Mouse (Mus musculus) embryonic facial prominence, embryonic 12.5 days (tissue): ENCODE data around the gene Prdm11. TPM values are rescaled to one million over a fixed set of nuclear protein-coding genes. Genes with fewer than 3 reads are reported as not detected.

Experiments
- ATAC-seq: fragments of 200-750 bp; cut with Nextera tagmentation; 2 replicates; pipeline ENCODE4 v1.8.0; 2017; ENCODE audit not compliant: insufficient number of reproducible peaks, insufficient read depth, low FRiP score, low TSS enrichment
- H3K27ac ChIP-seq: fragments of 300-500 bp; sonication (generic); 2 replicates; pipeline ENCODE4 v1.5.1; 2016; ENCODE audit warnings: mild to moderate bottlenecking
- H3K27me3 ChIP-seq: fragments of 300-500 bp; sonication (generic); 2 replicates; pipeline ENCODE4 v1.6.1; 2016; ENCODE audit warnings: mild to moderate bottlenecking, moderate library complexity
- H3K36me3 ChIP-seq: fragments of 300-500 bp; sonication (generic); 2 replicates; pipeline ENCODE4 v1.6.1; 2016; ENCODE audit warnings: mild to moderate bottlenecking
- H3K4me1 ChIP-seq: fragments of 300-500 bp; sonication (generic); 2 replicates; pipeline ENCODE4 v1.6.1; 2016
- H3K4me2 ChIP-seq: fragments of 300-500 bp; sonication (generic); replicated peaks from 2 replicates; pipeline ENCODE4 v1.6.1; 2016; ENCODE audit warnings: mild to moderate bottlenecking, moderate library complexity
- H3K4me3 ChIP-seq: fragments of 300-500 bp; sonication (generic); 2 replicates; pipeline ENCODE4 v1.5.1; 2016; ENCODE audit warnings: mild to moderate bottlenecking
- H3K9ac ChIP-seq: fragments of 300-500 bp; sonication (generic); 2 replicates; pipeline ENCODE4 v1.6.1; 2016; ENCODE audit warnings: mild to moderate bottlenecking, moderate library complexity
- H3K9me3 ChIP-seq: fragments of 300-500 bp; sonication (generic); 2 replicates; pipeline ENCODE4 v1.6.1; 2016; ENCODE audit warnings: mild to moderate bottlenecking, moderate library complexity
- WGBS: fragments of 180-500 bp; shearing (Covaris S2); methylation state at CpG from one replicate; pipeline ENCODE4 v1.1.7; 2016; 5-methylcytosine and 5-hydroxymethylcytosine counted together
- polyA plus RNA-seq: library from polyadenylated mRNA; unstranded; fragments of >200 nt; fragmentation: Nextera tagmentation; extraction: Ambion mirVana; gene quantifications from 2 replicates; pipeline ENCODE4 v1.2.1, GENCODE M21; 2016

Gene Prdm11
- polyA plus RNA-seq, 1 experiment from 2014 or later = 6.2 TPM

DNA sequence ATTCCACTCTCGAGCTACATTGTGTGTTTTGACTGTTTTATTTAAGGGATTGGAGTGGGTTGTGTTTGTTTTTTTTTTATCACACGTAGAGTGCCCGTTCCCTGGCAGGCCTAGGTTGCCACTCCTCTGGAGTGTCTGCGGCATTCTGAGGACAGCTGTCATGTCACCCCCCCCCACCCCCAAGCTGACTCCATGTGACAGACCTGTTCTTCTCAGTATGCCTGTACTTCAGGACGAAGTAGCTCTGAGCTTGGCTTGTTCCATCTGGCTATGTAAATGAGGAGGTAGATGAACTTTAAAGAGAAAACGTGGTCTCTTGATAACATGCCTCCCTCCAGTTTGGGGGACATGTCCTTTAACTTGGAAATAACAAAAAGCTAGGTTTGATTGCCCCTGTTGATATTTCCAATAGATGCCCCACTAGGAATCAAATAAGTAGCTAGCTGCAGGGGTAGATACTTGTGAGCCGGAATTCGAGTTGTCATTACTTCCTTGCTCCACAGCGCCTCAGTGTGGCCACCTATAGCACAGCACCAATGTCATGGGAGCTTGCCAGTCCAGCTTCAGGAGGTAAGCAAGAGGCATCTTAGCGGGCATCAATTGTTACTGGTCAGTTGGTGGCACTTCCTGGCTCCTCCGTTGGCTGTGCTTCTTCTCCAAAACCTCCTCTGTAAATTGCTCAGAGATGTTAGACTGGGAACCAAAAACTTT lies 91.4 kb downstream of the Prdm11 start:
- no peak overlapping the region for H3K4me2 ChIP-seq
- H3K4me3 ChIP-seq = no peak overlapping the region
- H3K27me3 ChIP-seq = no peaks in the 10 kb centered on the region
- no peak overlapping the region for H3K9ac ChIP-seq
- 41% methylated on average over 11 of the region's 11 CpGs for WGBS
- H3K36me3 ChIP-seq = no peaks in the 10 kb centered on the region
- H3K27ac ChIP-seq = no peak overlapping the region
- no peak for ATAC-seq
- H3K4me1 ChIP-seq = no peaks in the 10 kb centered on the region
- H3K9me3 ChIP-seq = peaks cover 4% of the 10 kb centered on the region; the same call in 1 of the 2 replicates

DNA sequence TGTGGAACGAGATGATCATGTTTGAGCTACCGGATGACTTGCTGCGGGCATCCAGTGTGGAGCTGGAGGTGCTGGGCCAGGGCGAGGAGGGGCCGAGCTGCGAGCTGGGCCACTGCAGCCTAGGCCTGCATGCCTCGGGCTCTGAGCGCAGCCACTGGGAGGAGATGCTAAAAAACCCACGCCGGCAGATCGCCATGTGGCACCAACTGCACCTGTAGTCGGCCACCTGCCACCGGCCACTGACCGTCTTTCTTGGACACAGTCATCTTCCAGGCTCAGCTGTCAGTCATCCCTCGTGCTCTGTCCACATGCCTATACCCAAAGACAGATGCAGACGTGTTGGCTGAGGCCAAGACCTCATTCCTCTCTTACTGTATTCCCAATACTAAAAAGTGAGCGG lies 92.5 kb downstream of the Prdm11 start:
- Histone ChIP-seq H3K36me3 (no peaks in the 10 kb centered on the region), H3K9ac (no peak overlapping the region), H3K9me3 (peaks cover 3% of the 10 kb centered on the region; the same call in 1 of the 2 replicates), H3K4me3 (no peak overlapping the region), H3K27ac (no peak overlapping the region), H3K27me3 (no peaks in the 10 kb centered on the region), H3K4me1 (peaks cover 7% of the 10 kb centered on the region), H3K4me2 (no peak overlapping the region)
- ATAC-seq = no peak
- 87% methylated on average over 17 of the region's 17 CpGs for WGBS

DNA sequence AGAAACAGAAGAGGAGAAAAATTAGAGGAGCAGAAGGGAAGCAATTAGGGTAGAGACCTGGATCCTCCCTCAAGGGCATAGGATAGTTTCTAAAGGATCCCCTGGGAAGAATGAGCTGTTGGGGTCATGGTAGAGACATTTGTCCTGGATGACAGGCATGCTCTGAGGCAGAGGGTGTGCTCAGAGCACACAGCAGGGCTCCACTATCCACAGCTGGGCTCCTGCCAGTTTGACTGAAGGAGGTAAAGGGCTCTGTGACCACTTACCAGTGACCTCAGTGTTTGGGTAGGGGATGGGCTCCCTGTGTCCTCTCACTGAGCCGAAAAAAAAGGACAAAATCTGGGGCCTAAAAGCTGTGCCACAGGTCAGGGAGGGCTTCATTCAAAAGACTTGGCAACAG lies 96.4 kb downstream of the Prdm11 start:
- 21% methylated on average over 1 of the region's 1 CpGs for WGBS

DNA sequence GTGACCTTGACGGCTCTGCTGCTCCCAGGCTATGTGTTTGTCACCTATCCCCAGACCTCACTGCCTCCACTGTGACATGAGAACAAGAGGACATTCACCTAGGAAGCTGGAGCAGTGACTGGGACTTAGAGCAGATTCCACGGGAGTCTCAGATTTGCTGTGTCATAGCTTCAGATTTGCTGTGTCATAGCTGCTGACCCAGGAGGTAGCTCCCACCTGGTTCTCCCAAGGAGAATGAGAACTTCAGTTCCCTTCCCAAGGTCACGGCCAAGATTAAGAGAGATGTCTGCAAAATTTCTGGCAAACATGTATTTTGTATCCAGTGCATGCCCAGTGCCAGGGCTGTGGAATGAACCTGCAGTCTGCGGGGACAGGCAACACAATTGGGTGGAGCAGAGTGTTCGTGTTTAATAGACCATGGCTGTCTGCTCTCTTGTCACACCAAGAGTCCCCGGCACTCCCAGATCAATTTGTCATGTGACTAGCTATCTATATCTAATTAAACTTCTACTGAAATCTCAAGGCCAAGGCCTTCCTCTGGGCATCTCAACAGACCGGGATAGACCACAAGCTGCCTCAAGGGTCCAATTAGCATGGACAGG lies 97.2 kb downstream of the Prdm11 start:
- ATAC-seq = no peak
- H3K36me3 ChIP-seq = no peaks in the 10 kb centered on the region

More for the DNA sequence above, 96.4 kb downstream of the Prdm11 start:
- Histone ChIP-seq H3K4me2 (no peak overlapping the region), H3K9me3 (no peaks in the 10 kb centered on the region), H3K9ac (no peak overlapping the region), H3K36me3 (no peaks in the 10 kb centered on the region), H3K27ac (no peak overlapping the region), H3K27me3 (no peaks in the 10 kb centered on the region), H3K4me3 (no peak overlapping the region), H3K4me1 (peaks cover 20% of the 10 kb centered on the region)
- ATAC-seq = no peak

DNA sequence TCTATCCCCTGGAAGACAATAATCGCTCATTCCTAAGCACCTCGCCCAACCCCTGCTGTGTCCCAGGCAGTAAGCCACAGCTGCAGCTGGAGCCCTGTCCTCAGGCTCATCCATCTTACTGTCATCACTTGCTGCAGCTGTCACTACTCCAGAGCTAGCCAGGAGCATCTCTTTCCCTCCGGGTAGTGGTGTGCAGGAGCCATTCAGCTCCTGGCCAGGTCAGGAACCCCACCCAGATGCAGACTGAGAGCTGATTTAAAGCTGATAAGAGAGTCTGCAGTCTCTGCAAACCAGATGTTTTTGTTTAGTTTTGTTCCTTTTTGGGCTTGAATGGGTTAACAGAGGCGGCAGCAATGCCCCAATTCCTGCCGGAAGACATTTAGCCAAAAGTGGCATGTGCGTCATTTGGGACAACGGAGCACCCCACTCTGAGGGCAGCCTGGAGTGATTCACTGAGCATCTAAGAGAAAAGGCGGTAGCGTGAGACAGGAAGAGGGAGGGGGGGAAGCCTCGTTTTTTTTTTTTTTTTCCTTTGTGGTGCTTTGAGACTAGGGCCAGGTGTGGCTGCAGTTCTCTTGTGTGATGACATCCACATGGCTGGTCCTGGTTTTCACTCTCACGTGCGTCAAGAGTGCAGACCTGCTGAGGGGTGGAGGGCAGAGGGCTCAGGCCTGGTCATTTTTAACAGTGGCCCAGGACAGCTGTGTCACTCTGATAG lies 97.8 kb downstream of the Prdm11 start:
- Histone ChIP-seq H3K36me3 (no peaks in the 10 kb centered on the region), H3K9me3 (no peaks in the 10 kb centered on the region), H3K4me3 (no peak overlapping the region), H3K4me1 (peaks cover 20% of the 10 kb centered on the region), H3K9ac (no peak overlapping the region), H3K27me3 (no peaks in the 10 kb centered on the region), H3K27ac (no peak overlapping the region), H3K4me2 (peak overlapping the region; percentile 24)
- ATAC-seq = no peak
- WGBS = 8% methylated on average over 12 of the region's 12 CpGs

More for the DNA sequence above, 97.2 kb downstream of the Prdm11 start:
- Histone ChIP-seq H3K4me2 (no peak overlapping the region), H3K4me1 (peaks cover 20% of the 10 kb centered on the region), H3K27me3 (no peaks in the 10 kb centered on the region), H3K27ac (no peak overlapping the region), H3K9me3 (no peaks in the 10 kb centered on the region), H3K4me3 (no peak overlapping the region), H3K9ac (no peak overlapping the region)
- 46% methylated on average over 7 of the region's 7 CpGs for WGBS

DNA sequence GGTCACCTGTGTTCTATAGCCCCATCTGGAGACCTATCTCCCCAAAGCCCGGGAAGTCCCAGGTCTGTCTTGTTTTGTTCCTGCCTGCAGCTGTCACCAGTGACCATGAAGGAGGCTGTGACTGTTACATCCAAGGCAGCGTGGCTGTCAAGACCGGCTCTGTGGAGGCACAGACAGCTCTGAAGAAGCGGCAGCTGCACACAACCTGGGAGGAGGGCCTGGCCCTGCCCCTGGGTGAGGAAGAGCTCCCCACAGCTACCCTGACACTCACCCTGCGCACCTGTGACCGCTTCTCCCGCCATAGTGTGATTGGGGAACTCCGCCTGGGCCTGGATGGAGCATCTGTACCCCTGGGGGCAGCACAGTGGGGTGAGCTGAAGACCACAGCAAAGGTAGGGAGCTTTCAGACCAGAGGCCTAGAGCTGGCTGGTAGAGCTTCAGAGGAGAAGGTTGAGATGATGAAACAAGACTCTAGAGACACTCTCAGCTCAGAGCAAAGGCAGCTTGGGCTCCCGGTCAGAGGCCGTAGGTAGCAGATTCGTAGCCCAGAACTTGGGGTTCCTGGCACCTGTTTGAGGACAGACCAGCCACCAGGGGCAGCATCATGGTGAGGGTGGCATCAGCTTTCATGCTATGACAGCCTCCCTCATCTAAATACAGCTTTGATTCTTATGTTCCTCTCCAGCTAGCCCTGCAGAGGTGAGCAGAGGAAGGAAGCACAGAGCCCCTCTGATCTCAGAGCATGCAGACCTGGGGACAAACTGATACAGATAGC lies 100.0 kb downstream of the Prdm11 start:
- no peak for ATAC-seq
- Histone ChIP-seq H3K4me2 (no peak overlapping the region), H3K4me1 (peaks cover 20% of the 10 kb centered on the region), H3K9ac (no peak overlapping the region), H3K27me3 (no peaks in the 10 kb centered on the region), H3K27ac (no peak overlapping the region), H3K4me3 (no peak overlapping the region), H3K36me3 (no peaks in the 10 kb centered on the region), H3K9me3 (no peaks in the 10 kb centered on the region)
- WGBS = 86% methylated on average over 11 of the region's 11 CpGs

DNA sequence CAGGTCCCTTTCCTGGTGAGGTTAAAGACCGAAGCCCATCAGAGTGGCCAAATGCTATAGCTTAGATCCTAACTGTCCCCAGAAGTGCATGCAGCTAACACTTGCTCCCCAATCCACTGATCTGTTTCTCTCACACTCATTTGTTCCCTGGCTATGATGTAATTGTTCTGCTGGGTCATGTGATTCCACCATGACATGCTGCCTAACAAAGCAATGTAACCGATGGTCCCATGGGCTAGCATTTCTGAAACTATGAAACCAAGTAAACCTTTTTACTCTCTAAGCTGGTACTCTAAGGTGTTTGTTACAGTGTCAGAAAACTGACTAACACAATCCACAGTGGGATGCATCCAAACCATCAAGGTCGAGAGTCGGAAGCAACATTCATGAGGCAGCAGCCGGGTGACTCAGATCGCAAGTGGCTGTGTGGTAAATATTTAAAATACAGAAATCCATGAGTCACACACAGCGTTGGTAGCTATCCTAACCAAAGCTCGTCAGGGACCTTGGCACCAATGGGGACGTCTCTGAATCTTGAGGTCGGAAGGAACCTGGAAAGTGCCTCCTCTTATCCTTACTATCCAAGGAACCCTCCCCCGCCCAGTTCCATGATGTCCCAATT lies 100.7 kb downstream of the Prdm11 start:
- Histone ChIP-seq H3K4me2 (no peak overlapping the region), H3K4me1 (peaks cover 20% of the 10 kb centered on the region), H3K9me3 (no peaks in the 10 kb centered on the region), H3K36me3 (no peaks in the 10 kb centered on the region), H3K27me3 (no peaks in the 10 kb centered on the region), H3K27ac (no peak overlapping the region), H3K9ac (no peak overlapping the region), H3K4me3 (no peak overlapping the region)
- ATAC-seq = no peak
- WGBS = 93% methylated on average over 11 of the region's 11 CpGs

DNA sequence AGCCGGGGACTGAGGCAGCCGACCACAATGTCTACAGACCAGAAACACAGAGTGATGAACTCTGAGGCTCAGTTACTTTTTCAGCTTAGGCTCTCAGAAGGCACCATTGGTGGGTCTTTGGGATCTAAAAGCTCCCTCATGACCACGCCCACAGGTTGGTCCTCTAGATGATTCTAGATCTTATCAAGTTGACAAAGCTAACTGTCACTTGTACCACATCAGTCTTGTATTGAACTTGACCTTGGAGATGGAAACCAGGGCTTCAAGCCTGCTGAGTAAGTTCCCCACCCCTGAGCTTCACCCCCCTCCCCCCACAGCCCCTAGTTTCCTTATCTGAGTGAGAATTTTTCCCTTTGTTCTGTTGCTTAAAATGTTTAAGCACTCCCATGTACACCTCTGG lies 101.6 kb downstream of the Prdm11 start:
- no peak overlapping the region for H3K4me3 ChIP-seq
- WGBS = 89% methylated on average over 3 of the region's 3 CpGs
- H3K4me1 ChIP-seq = peaks cover 20% of the 10 kb centered on the region
- H3K36me3 ChIP-seq = no peaks in the 10 kb centered on the region
- no peak overlapping the region for H3K27ac ChIP-seq
- ATAC-seq = no peak
- no peaks in the 10 kb centered on the region for H3K9me3 ChIP-seq
- no peak overlapping the region for H3K4me2 ChIP-seq
- no peaks in the 10 kb centered on the region for H3K27me3 ChIP-seq
- H3K9ac ChIP-seq = no peak overlapping the region

DNA sequence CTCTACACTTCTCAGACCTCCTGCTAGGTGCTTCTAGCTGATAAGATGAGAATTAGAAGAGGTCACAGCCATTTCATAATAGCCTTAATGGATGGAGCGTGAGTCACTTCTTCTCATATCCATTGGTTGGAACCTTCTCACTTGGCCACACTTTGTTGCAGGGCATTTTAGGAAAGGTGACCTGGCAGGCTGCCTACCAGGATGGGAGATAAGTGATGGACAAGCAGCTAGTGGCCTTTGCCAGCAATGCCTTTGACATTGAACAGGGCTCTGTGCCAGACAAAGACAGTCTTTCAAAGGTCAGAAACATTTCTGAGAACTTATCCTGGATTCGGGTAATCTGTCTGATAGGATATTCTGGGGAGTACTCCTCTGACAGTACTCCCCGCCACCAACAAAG lies 102.6 kb downstream of the Prdm11 start:
- WGBS = 86% methylated on average over 3 of the region's 3 CpGs
- H3K27ac ChIP-seq = no peak overlapping the region
- no peaks in the 10 kb centered on the region for H3K27me3 ChIP-seq

DNA sequence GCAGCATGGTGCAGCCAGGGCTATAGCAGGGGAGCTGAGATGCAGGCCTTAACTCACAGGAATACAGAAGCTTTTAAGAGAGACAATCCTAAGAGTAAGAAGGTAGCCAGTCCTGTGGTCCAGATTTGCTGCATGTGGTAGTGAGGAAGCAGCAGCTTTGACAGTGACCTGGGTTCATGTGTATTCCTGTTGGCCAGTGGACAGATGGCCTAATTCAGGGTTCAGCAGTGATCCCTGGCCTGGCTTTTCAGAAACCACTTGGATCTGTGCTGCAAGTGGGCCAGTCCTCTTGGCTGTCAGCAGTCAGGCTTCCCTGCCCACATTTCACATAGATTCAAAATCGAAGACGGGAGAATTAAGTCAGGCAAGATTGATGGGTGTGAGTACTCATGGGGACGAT lies 104.5 kb downstream of the Prdm11 start:
- Histone ChIP-seq H3K36me3 (no peaks in the 10 kb centered on the region), H3K4me3 (no peak overlapping the region), H3K27ac (no peak overlapping the region), H3K27me3 (no peaks in the 10 kb centered on the region), H3K9me3 (no peaks in the 10 kb centered on the region), H3K4me2 (no peak overlapping the region), H3K9ac (no peak overlapping the region), H3K4me1 (no peaks in the 10 kb centered on the region)
- no peak for ATAC-seq
- WGBS = 80% methylated on average over 3 of the region's 3 CpGs

More for the DNA sequence above, 102.6 kb downstream of the Prdm11 start:
- no peaks in the 10 kb centered on the region for H3K36me3 ChIP-seq
- H3K9me3 ChIP-seq = no peaks in the 10 kb centered on the region
- H3K4me2 ChIP-seq = no peak overlapping the region
- ATAC-seq = no peak
- H3K4me3 ChIP-seq = no peak overlapping the region
- no peak overlapping the region for H3K9ac ChIP-seq
- H3K4me1 ChIP-seq = peaks cover 12% of the 10 kb centered on the region

DNA sequence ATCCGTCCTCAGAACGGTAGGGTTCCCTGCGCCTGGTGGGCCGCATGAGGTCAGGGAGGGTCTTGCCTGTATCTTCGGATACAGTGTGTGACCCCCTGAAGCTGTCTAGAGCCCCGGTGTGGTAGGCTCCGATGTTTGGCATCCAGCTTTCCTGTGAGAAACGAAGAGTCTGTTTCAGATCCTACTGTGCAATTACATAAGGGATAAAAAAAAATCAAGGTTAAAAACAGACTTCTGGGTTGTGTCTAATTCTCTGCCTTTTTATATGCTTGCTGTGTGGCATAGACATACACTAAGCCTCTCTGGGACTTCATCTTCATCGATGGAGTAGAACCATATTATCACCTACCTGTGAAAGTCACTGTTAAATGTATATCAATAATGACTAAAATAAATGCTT lies 105.0 kb downstream of the Prdm11 start:
- no peaks in the 10 kb centered on the region for H3K36me3 ChIP-seq
- no peak overlapping the region for H3K9ac ChIP-seq
- no peak overlapping the region for H3K4me2 ChIP-seq
- H3K4me3 ChIP-seq = no peak overlapping the region
- no peaks in the 10 kb centered on the region for H3K9me3 ChIP-seq
- no peak for ATAC-seq
- H3K27ac ChIP-seq = no peak overlapping the region
- WGBS = 85% methylated on average over 9 of the region's 9 CpGs
- H3K27me3 ChIP-seq = no peaks in the 10 kb centered on the region
- H3K4me1 ChIP-seq = no peaks in the 10 kb centered on the region; the same call in 1 of the 2 replicates
